Mouse (Mus musculus) CH12.LX (cell line): Measurements from ENCODE around the gene Gm21976. TPM values are rescaled to one million over a fixed set of nuclear protein-coding genes. Genes with fewer than 3 reads are reported as not detected.

Experiments used
- DNase-seq: peaks from one replicate; pipeline ENCODE4 v3.0.0-alpha.2; 2013; ENCODE audit errors: extremely low read depth
- H3K27ac ChIP-seq: 2 replicates; pipeline ENCODE4 v1.5.1; 2012; ENCODE audit warnings: low read depth, mild to moderate bottlenecking, control low read depth, moderate library complexity; ENCODE audit not compliant: insufficient read depth
- H3K27me3 ChIP-seq: replicated peaks from 2 replicates; pipeline ENCODE3; 2012; ENCODE audit warnings: inconsistent platforms
- H3K36me3 ChIP-seq, 2 experiments: replicated peaks in 1 of 2; 2 replicates each; pipeline versions ENCODE3 to v1.6.1; 2012; ENCODE audit warnings: inconsistent platforms in 1 of 2, low read length in 1 of 2, mild to moderate bottlenecking in 1 of 2, mixed read lengths in 1 of 2, moderate library complexity in 1 of 2; ENCODE audit not compliant: control insufficient read depth in 1 of 2, insufficient read depth in 1 of 2
- H3K4me1 ChIP-seq, 2 experiments: 2 replicates each; pipeline ENCODE4 v1.6.1; 2012; ENCODE audit warnings: inconsistent platforms in 1 of 2, moderate library complexity in 1 of 2; ENCODE audit not compliant: insufficient read depth in 2 of 2, control insufficient read depth in 1 of 2
- H3K4me2 ChIP-seq: 2 replicates; pipeline ENCODE4 v1.6.1; 2012; ENCODE audit warnings: low read depth, mild to moderate bottlenecking, control low read depth; ENCODE audit not compliant: poor library complexity, insufficient read depth, severe bottlenecking
- H3K4me3 ChIP-seq, 3 experiments: fragments of 150-350 bp in 1 of 3; sonication (generic) in 1 of 3; replicated peaks in 1 of 3; 2 replicates each; pipeline versions ENCODE3 to v1.5.1; 2011 to 2012; ENCODE audit warnings: low read depth in 2 of 3, low read length in 2 of 3, mild to moderate bottlenecking in 2 of 3, moderate library complexity in 2 of 3, control low read depth in 1 of 3, improper control_type of control experiment in 1 of 3, inconsistent platforms in 1 of 3, mixed read lengths in 1 of 3; ENCODE audit not compliant: poor library complexity in 1 of 3
- H3K79me2 ChIP-seq: replicated peaks from 2 replicates; pipeline ENCODE4 v1.6.1; 2012; ENCODE audit warnings: mild to moderate bottlenecking, moderate library complexity; ENCODE audit not compliant: control insufficient read depth, poor library complexity, insufficient read depth, severe bottlenecking; ENCODE audit errors: extremely low read depth
- H3K9ac ChIP-seq: 2 replicates; pipeline ENCODE4 v1.6.1; 2012; ENCODE audit warnings: low read depth, mild to moderate bottlenecking, control low read depth, moderate library complexity; ENCODE audit not compliant: insufficient read depth
- H3K9me3 ChIP-seq: replicated peaks from 2 replicates; pipeline ENCODE3; 2012; ENCODE audit warnings: low read length, inconsistent platforms, mixed read lengths
- BHLHE40 ChIP-seq: IDR thresholded peaks from 2 replicates; pipeline ENCODE4 v1.6.1; 2011; ENCODE audit warnings: mild to moderate bottlenecking, low read depth, low read length, improper control_type of control experiment
- CHD1 ChIP-seq: IDR thresholded peaks from 2 replicates; pipeline ENCODE4 v1.6.1; 2012; ENCODE audit warnings: low read depth, low read length, improper control_type of control experiment, inconsistent platforms
- CHD2 ChIP-seq: IDR thresholded peaks from 2 replicates; pipeline ENCODE4 v1.6.1; 2011; ENCODE audit warnings: low read length, improper control_type of control experiment
- E2F4 ChIP-seq: IDR thresholded peaks from 2 replicates; pipeline ENCODE4 v1.6.1; 2011; ENCODE audit warnings: low read depth, low read length, improper control_type of control experiment; ENCODE audit not compliant: insufficient replicate concordance
- ELF1 ChIP-seq: IDR thresholded peaks from 2 replicates; pipeline ENCODE4 v1.6.1; 2014; ENCODE audit warnings: low read depth, mild to moderate bottlenecking, inconsistent platforms, low read length, improper control_type of control experiment
- EP300 ChIP-seq: IDR thresholded peaks from 2 replicates; pipeline ENCODE4 v1.6.1; 2011; ENCODE audit warnings: low read length, improper control_type of control experiment
- ETS1 ChIP-seq: conservative IDR thresholded peaks from 2 replicates; pipeline ENCODE4 v1.6.1; 2012; ENCODE audit warnings: low read depth, mild to moderate bottlenecking, inconsistent platforms, low read length, improper control_type of control experiment, moderate library complexity
- GABPA ChIP-seq: IDR thresholded peaks from 2 replicates; pipeline ENCODE4 v1.6.1; 2012; ENCODE audit warnings: low read depth, low read length, improper control_type of control experiment, inconsistent platforms; ENCODE audit not compliant: insufficient replicate concordance
- IRF4 ChIP-seq: IDR thresholded peaks from 2 replicates; pipeline ENCODE4 v1.6.1; 2014; ENCODE audit warnings: low read depth, mild to moderate bottlenecking, inconsistent platforms, low read length, improper control_type of control experiment
- JUN ChIP-seq: IDR thresholded peaks from 2 replicates; pipeline ENCODE4 v1.6.1; 2011; ENCODE audit warnings: low read depth, mild to moderate bottlenecking, low read length, improper control_type of control experiment, moderate library complexity; ENCODE audit not compliant: insufficient read depth
- KAT2A ChIP-seq: IDR thresholded peaks from 2 replicates; pipeline ENCODE4 v1.6.1; 2012; ENCODE audit warnings: low read length, improper control_type of control experiment, inconsistent platforms; ENCODE audit not compliant: insufficient replicate concordance
- MAX ChIP-seq: IDR thresholded peaks from 2 replicates; pipeline ENCODE4 v1.6.1; 2011; ENCODE audit warnings: low read length, improper control_type of control experiment
- MEF2A ChIP-seq: IDR thresholded peaks from 2 replicates; pipeline ENCODE4 v1.6.1; 2014; ENCODE audit warnings: low read depth, mild to moderate bottlenecking, inconsistent platforms, low read length, improper control_type of control experiment, borderline replicate concordance
- MXI1 ChIP-seq: IDR thresholded peaks from 2 replicates; pipeline ENCODE4 v1.6.1; 2011; ENCODE audit warnings: mild to moderate bottlenecking, low read depth, low read length, improper control_type of control experiment
- MYC ChIP-seq: IDR thresholded peaks from 2 replicates; pipeline ENCODE4 v1.6.1; 2011; ENCODE audit warnings: low read depth, mild to moderate bottlenecking, improper control_type of control experiment, low read length
- NELFE ChIP-seq: IDR thresholded peaks from 2 replicates; pipeline ENCODE4 v1.6.1; 2011; ENCODE audit warnings: low read depth, low read length, improper control_type of control experiment
- NRF1 ChIP-seq: IDR thresholded peaks from 2 replicates; pipeline ENCODE4 v1.6.1; 2014; ENCODE audit warnings: low read depth, mild to moderate bottlenecking, inconsistent platforms, low read length, improper control_type of control experiment, moderate library complexity
- PAX5 ChIP-seq: IDR thresholded peaks from 2 replicates; pipeline ENCODE4 v1.6.1; 2012; ENCODE audit warnings: low read length, inconsistent platforms, mixed read lengths
- POLR2A ChIP-seq: IDR thresholded peaks from 2 replicates; pipeline ENCODE4 v1.6.1; 2011; ENCODE audit warnings: low read depth, mild to moderate bottlenecking, improper control_type of control experiment, low read length
- POLR2AphosphoS2 ChIP-seq: IDR thresholded peaks from 2 replicates; pipeline ENCODE4 v1.6.1; 2011; ENCODE audit warnings: low read depth, low read length, improper control_type of control experiment
- RAD21 ChIP-seq: IDR thresholded peaks from 2 replicates; pipeline ENCODE4 v1.6.1; 2011; ENCODE audit warnings: low read depth, mild to moderate bottlenecking, low read length, improper control_type of control experiment, moderate library complexity
- RCOR1 ChIP-seq: conservative IDR thresholded peaks from 2 replicates; pipeline ENCODE4 v1.6.1; 2012; ENCODE audit warnings: low read depth, mild to moderate bottlenecking, inconsistent platforms, low read length, improper control_type of control experiment
- SIN3A ChIP-seq: IDR thresholded peaks from 2 replicates; pipeline ENCODE4 v1.6.1; 2012; ENCODE audit warnings: low read length, improper control_type of control experiment, inconsistent platforms
- TBP ChIP-seq: conservative IDR thresholded peaks from 2 replicates; pipeline ENCODE4 v1.6.1; 2011; ENCODE audit warnings: low read depth, low read length, improper control_type of control experiment
- TCF12 ChIP-seq: IDR thresholded peaks from 2 replicates; pipeline ENCODE4 v1.6.1; 2014; ENCODE audit warnings: low read depth, mild to moderate bottlenecking, inconsistent platforms, low read length, improper control_type of control experiment
- USF1 ChIP-seq: IDR thresholded peaks from 2 replicates; pipeline ENCODE4 v1.6.1; 2014; ENCODE audit warnings: low read depth, mild to moderate bottlenecking, inconsistent platforms, low read length, improper control_type of control experiment
- USF2 ChIP-seq: conservative IDR thresholded peaks from 2 replicates; pipeline ENCODE4 v1.6.1; 2011; ENCODE audit warnings: low read depth, low read length, improper control_type of control experiment
- ZKSCAN1 ChIP-seq: IDR thresholded peaks from 2 replicates; pipeline ENCODE4 v1.6.1; 2012; ENCODE audit warnings: low read depth, inconsistent platforms, low read length, improper control_type of control experiment, borderline replicate concordance
- ZMIZ1 ChIP-seq: IDR thresholded peaks from 2 replicates; pipeline ENCODE4 v1.6.1; 2012; ENCODE audit warnings: low read depth, mild to moderate bottlenecking, inconsistent platforms, low read length, improper control_type of control experiment
- ZNF384 ChIP-seq: IDR thresholded peaks from 2 replicates; pipeline ENCODE4 v1.6.1; 2012; ENCODE audit warnings: low read depth, low read length, improper control_type of control experiment, inconsistent platforms
- dilution Hi-C: fragments of 300-500 bp; cut with MboI; formaldehyde crosslinking; loops from 2 replicates; pipeline ENCODE4 v1.14.3; 2020; ENCODE audit warnings: low sequenced_read_pairs; ENCODE audit not compliant: extremely low pct_unique_long_range_greater_than_20kb, extremely low pct_ligation_motif_present
- in situ Hi-C: fragments of 300-500 bp; cut with MboI; formaldehyde crosslinking; loops from 3 replicates; pipeline ENCODE4 v1.14.3; 2019; ENCODE audit warnings: low sequenced_read_pairs, low pct_ligation_motif_present, low pct_unique_long_range_greater_than_20kb, mixed read lengths
- polyA plus RNA-seq: library from polyadenylated mRNA; unstranded; fragments of >175 nt; gene quantifications from 2 replicates; pipeline ENCODE4 v1.2.1, GENCODE M21; 2012; ENCODE audit warnings: low read depth; ENCODE audit not compliant: insufficient read length
- total RNA-seq, 2 experiments: library from RNA; depleted of rRNA; stranded (reverse); fragments of 300-350 nt in 1 of 2; fragments of >200 nt in 1 of 2; gene quantifications; 2 replicates each; pipeline ENCODE4 v1.2.3; 2012 to 2014

Gm21976 gene
- total and polyA plus RNA-seq, 3 experiments = not detected

GRCm38 (mm10) chr13:98235451-98235850, 44.2 kb upstream of the Gm21976 start:
- Histone ChIP-seq H3K36me3 (no peaks in the 10 kb centered on the region), H3K27me3 (no peaks in the 10 kb centered on the region), H3K4me2 (no peak overlapping the region), H3K27ac (no peak overlapping the region), H3K9me3 (no peaks in the 10 kb centered on the region), H3K79me2 (no peaks in the 10 kb centered on the region), H3K9ac (no peak overlapping the region), H3K4me1 (0 out of 4 replicates have a peak, but pooled peaks cover 0 to 6% of the 10 kb centered on the region in 2 experiments), H3K4me3 (no peak overlapping the region)
- dilution Hi-C loops (no loop called here), in situ Hi-C loops (no loop called here)
- DNase-seq = no peak
- no peak for TF ChIP-seq USF1
- no peak for TF ChIP-seq PAX5
- no peak for TF ChIP-seq NELFE
- TF ChIP-seq ZNF384 = no peak
- no peak for TF ChIP-seq RAD21
- no peak for TF ChIP-seq TBP
- TF ChIP-seq POLR2A = no peak
- no peak for TF ChIP-seq MYC
- no peak for TF ChIP-seq USF2
- no peak for TF ChIP-seq ETS1
- no peak for TF ChIP-seq GABPA
- no peak for TF ChIP-seq ZMIZ1
- no peak for TF ChIP-seq POLR2AphosphoS2
- TF ChIP-seq ELF1 = no peak

- DNase-seq = peak; percentile 71
- Histone ChIP-seq H3K4me1 (peaks cover 4 to 7% of the 10 kb centered on the region in 2 experiments; a peak in 1 of 4 replicates), H3K27ac (no peak overlapping the region), H3K4me3 (no peak overlapping the region), H3K27me3 (no peaks in the 10 kb centered on the region), H3K9ac (no peak overlapping the region), H3K79me2 (no peaks in the 10 kb centered on the region), H3K4me2 (no peak overlapping the region), H3K9me3 (no peaks in the 10 kb centered on the region), H3K36me3 (no peaks in the 10 kb centered on the region)
- in situ Hi-C loops = loop anchor here (5.0 kb wide), 1 partner anchor 203 kb away; no protein-coding TSS in a partner anchor
- dilution Hi-C loops = no loop called here
- TF ChIP-seq PAX5 = no peak
- TF ChIP-seq ETS1 = no peak
- peak; percentile 40; the same call in 1 of the 2 replicates for TF ChIP-seq IRF4
- TF ChIP-seq NRF1 = no peak
- no peak for TF ChIP-seq TCF12
- TF ChIP-seq JUN = no peak
- no peak for TF ChIP-seq MYC
- TF ChIP-seq MXI1 = no peak
- TF ChIP-seq ELF1 = no peak
- no peak for TF ChIP-seq MEF2A
- TF ChIP-seq TBP = no peak
- no peak for TF ChIP-seq SIN3A
- no peak for TF ChIP-seq CHD1
- TF ChIP-seq E2F4 = no peak
- TF ChIP-seq RCOR1 = no peak
- TF ChIP-seq ZKSCAN1 = no peak
- TF ChIP-seq RAD21 = peak; percentile 85
- no peak for TF ChIP-seq KAT2A
- TF ChIP-seq GABPA = no peak
- TF ChIP-seq EP300 = no peak
- no peak for TF ChIP-seq USF1
- TF ChIP-seq USF2 = no peak
- no peak for TF ChIP-seq MAX
- no peak for TF ChIP-seq POLR2AphosphoS2
- no peak for TF ChIP-seq BHLHE40
- TF ChIP-seq NELFE = no peak
- TF ChIP-seq CHD2 = no peak
Observed at GRCm38 (mm10) chr13:98239978-98240641, 39.6 kb upstream of the Gm21976 start.
